Mouse (Mus musculus): ENCODE data around the gene Sec14l2. TPM values are rescaled to one million over a fixed set of nuclear protein-coding genes. Genes with fewer than 3 reads are reported as not detected.
A peak's percentile ranks its signal among the peaks of the same experiment; 100 is the strongest.
"Not testable (repeated sequence)": the region's sequence is repeated elsewhere in the genome, so short reads cannot be mapped to it uniquely, and the experiment has no call there.

Gene Sec14l2
- polyA plus RNA-seq, 1 experiment, result 5.9 TPM

- no peak for DNase-seq (ENCODE audit: low read depth)
- TF ChIP-seq POLR2A (IDR thresholded peaks at IDR 0.05; ENCODE audit: borderline replicate concordance, extremely low read depth, insufficient read depth, insufficient read length, poor library complexity, severe bottlenecking) (no peak), CTCF (IDR thresholded peaks at IDR 0.05; ENCODE audit: borderline replicate concordance, extremely low read depth, insufficient read depth, insufficient read length) (no peak)
Observed at GRCm38 (mm10) chr11:4148120-4148519, 24.9 kb upstream of the Sec14l2 start.

GRCm38 (mm10) chr11:4147098-4147497, 23.9 kb upstream of the Sec14l2 start:
- no peak for TF ChIP-seq POLR2A (IDR thresholded peaks at IDR 0.05; ENCODE audit: borderline replicate concordance, extremely low read depth, insufficient read depth, insufficient read length, poor library complexity, severe bottlenecking)
- no peak for TF ChIP-seq CTCF (IDR thresholded peaks at IDR 0.05; ENCODE audit: borderline replicate concordance, extremely low read depth, insufficient read depth, insufficient read length)
- DNase-seq (ENCODE audit: low read depth), result no peak

GRCm38 (mm10) chr11:4146381-4146780, 23.2 kb upstream of the Sec14l2 start:
- DNase-seq (ENCODE audit: low read depth), result peak; percentile 16
- TF ChIP-seq CTCF (IDR thresholded peaks at IDR 0.05; ENCODE audit: borderline replicate concordance, extremely low read depth, insufficient read depth, insufficient read length) (no peak), POLR2A (IDR thresholded peaks at IDR 0.05; ENCODE audit: borderline replicate concordance, extremely low read depth, insufficient read depth, insufficient read length, poor library complexity, severe bottlenecking) (no peak)

- DNase-seq (ENCODE audit: low read depth), result peak; percentile 12
- no peak for TF ChIP-seq POLR2A (IDR thresholded peaks at IDR 0.05; ENCODE audit: borderline replicate concordance, extremely low read depth, insufficient read depth, insufficient read length, poor library complexity, severe bottlenecking)
Observed at GRCm38 (mm10) chr11:4143281-4144062, 20.3 kb upstream of the Sec14l2 start.

GRCm38 (mm10) chr11:4142352-4142751, 19.1 kb upstream of the Sec14l2 start:
- DNase-seq (ENCODE audit: low read depth), result no peak
- no peak for TF ChIP-seq POLR2A (IDR thresholded peaks at IDR 0.05; ENCODE audit: borderline replicate concordance, extremely low read depth, insufficient read depth, insufficient read length, poor library complexity, severe bottlenecking)
- no peak for TF ChIP-seq CTCF (IDR thresholded peaks at IDR 0.05; ENCODE audit: borderline replicate concordance, extremely low read depth, insufficient read depth, insufficient read length)

- DNase-seq (ENCODE audit: low read depth), result no peak
- TF ChIP-seq POLR2A (IDR thresholded peaks at IDR 0.05; ENCODE audit: borderline replicate concordance, extremely low read depth, insufficient read depth, insufficient read length, poor library complexity, severe bottlenecking), result no peak
- TF ChIP-seq CTCF (IDR thresholded peaks at IDR 0.05; ENCODE audit: borderline replicate concordance, extremely low read depth, insufficient read depth, insufficient read length), result no peak
Observed at GRCm38 (mm10) chr11:4141505-4141904, 18.3 kb upstream of the Sec14l2 start.

- TF ChIP-seq CTCF (IDR thresholded peaks at IDR 0.05; ENCODE audit: borderline replicate concordance, extremely low read depth, insufficient read depth, insufficient read length), result no peak
- no peak for DNase-seq (ENCODE audit: low read depth)
Observed at GRCm38 (mm10) chr11:4138964-4139363, 15.7 kb upstream of the Sec14l2 start.

- DNase-seq (ENCODE audit: low read depth), result peak; percentile 96
- peak; percentile 86 for TF ChIP-seq POLR2A (IDR thresholded peaks at IDR 0.05; ENCODE audit: borderline replicate concordance, extremely low read depth, insufficient read depth, insufficient read length, poor library complexity, severe bottlenecking)
- peak; percentile 81 for TF ChIP-seq CTCF (IDR thresholded peaks at IDR 0.05; ENCODE audit: borderline replicate concordance, extremely low read depth, insufficient read depth, insufficient read length)
Observed at GRCm38 (mm10) chr11:4134986-4135935, 12.0 kb upstream of the Sec14l2 start, which contains the start of gene Rnf215. TSS of gene Rnf215 (plus strand) at chr11:4135202.

- TF ChIP-seq POLR2A (IDR thresholded peaks at IDR 0.05; ENCODE audit: borderline replicate concordance, extremely low read depth, insufficient read depth, insufficient read length, poor library complexity, severe bottlenecking) (no peak), CTCF (IDR thresholded peaks at IDR 0.05; ENCODE audit: borderline replicate concordance, extremely low read depth, insufficient read depth, insufficient read length) (no peak)
- DNase-seq (ENCODE audit: low read depth), result no peak
Observed at GRCm38 (mm10) chr11:4134400-4134799, 11.2 kb upstream of the Sec14l2 start.

GRCm38 (mm10) chr11:4133450-4133849, 10.2 kb upstream of the Sec14l2 start:
- TF ChIP-seq CTCF (IDR thresholded peaks at IDR 0.05; ENCODE audit: borderline replicate concordance, extremely low read depth, insufficient read depth, insufficient read length), result peak; percentile 48; the same call in 1 of the 2 replicates
- TF ChIP-seq POLR2A (IDR thresholded peaks at IDR 0.05; ENCODE audit: borderline replicate concordance, extremely low read depth, insufficient read depth, insufficient read length, poor library complexity, severe bottlenecking), result no peak
- DNase-seq (ENCODE audit: low read depth), result no peak

GRCm38 (mm10) chr11:4128461-4128860, 5.2 kb upstream of the Sec14l2 start:
- DNase-seq (ENCODE audit: low read depth), result not testable (repeated sequence)

- TF ChIP-seq POLR2A (IDR thresholded peaks at IDR 0.05; ENCODE audit: borderline replicate concordance, extremely low read depth, insufficient read depth, insufficient read length, poor library complexity, severe bottlenecking) (no peak), CTCF (IDR thresholded peaks at IDR 0.05; ENCODE audit: borderline replicate concordance, extremely low read depth, insufficient read depth, insufficient read length) (no peak)
- DNase-seq (ENCODE audit: low read depth), result no peak
Observed at GRCm38 (mm10) chr11:4127059-4127458, 3.8 kb upstream of the Sec14l2 start.

Data from brain, embryonic 14.5 days (tissue).